Mouse (Mus musculus) liver, adult 2 months (tissue): ENCODE results near the gene Kiss1r.

ENCODE experiments used
- CTCF ChIP-seq: fragments of 200-500 bp; IDR thresholded peaks from 2 replicates; pipeline ENCODE4 v1.5.1; 2011; ENCODE audit warnings: low read depth, low read length, control low read depth
- POLR2A ChIP-seq: fragments of 200-500 bp; IDR thresholded peaks from 2 replicates; pipeline ENCODE4 v1.6.1; 2011; ENCODE audit warnings: low read length, control low read depth; ENCODE audit not compliant: insufficient read depth; ENCODE audit errors: extremely low read depth

DNA sequence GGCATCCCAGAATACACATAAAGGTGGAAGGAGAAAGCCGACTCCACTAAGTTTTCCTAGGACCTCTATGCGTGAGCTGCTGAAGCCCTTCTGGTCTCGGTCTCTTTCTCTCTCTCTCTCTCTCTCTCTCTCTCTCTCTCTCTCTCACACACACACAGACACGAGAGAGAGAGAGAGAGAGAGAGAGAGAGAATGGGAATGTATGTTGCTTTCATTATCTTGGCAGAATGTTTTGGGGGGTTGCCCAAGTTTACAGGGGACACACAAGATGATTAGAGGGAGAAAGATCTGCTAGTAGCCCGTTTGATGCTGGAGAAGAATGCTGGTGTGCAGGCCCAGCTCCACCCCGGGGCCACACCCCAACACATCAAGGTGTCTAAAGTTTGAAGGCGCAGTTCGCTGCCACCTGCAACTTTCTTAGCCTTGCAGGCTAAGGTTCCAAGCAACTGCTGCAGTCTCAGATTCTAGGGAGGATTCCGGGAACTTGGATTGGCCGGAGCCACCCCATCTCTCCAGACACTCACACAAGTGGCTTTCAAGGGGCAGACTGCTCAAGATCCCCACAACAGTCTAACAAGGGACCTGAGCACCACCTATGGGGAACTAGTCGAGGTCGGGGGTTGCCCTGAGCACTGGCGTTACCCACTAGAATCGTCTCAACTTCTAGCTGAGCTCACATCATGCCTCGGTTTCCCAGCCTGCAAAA, 9.2 kb downstream of the Kiss1r start:
- TF ChIP-seq CTCF (no peak), POLR2A (no peak)
